Mouse (Mus musculus) limb, embryonic 15.5 days (tissue): ENCODE measurements around the gene Olfr659. TPM values are rescaled to one million over a fixed set of nuclear protein-coding genes. Genes with fewer than 3 reads are reported as not detected.

Experiments used
- ATAC-seq: fragments of 200-750 bp; cut with Nextera tagmentation; 2 replicates; pipeline ENCODE4 v1.8.0; 2017; ENCODE audit warnings: low read depth, moderate TSS enrichment; ENCODE audit not compliant: insufficient number of reproducible peaks, low FRiP score, low TSS enrichment
- H3K27ac ChIP-seq: fragments of 300-500 bp; sonication (generic); 2 replicates; pipeline ENCODE4 v1.5.1; 2015; ENCODE audit warnings: moderate library complexity, mild to moderate bottlenecking, inconsistent platforms
- H3K27me3 ChIP-seq: fragments of 300-500 bp; sonication (generic); 2 replicates; pipeline ENCODE4 v1.6.1; 2015; ENCODE audit warnings: inconsistent platforms
- H3K36me3 ChIP-seq: fragments of 300-500 bp; sonication (generic); 2 replicates; pipeline ENCODE4 v1.6.1; 2015; ENCODE audit warnings: inconsistent platforms
- H3K4me1 ChIP-seq: fragments of 300-500 bp; sonication (generic); 2 replicates; pipeline ENCODE4 v1.6.1; 2015; ENCODE audit warnings: inconsistent platforms
- H3K4me2 ChIP-seq: fragments of 300-500 bp; sonication (generic); 2 replicates; pipeline ENCODE4 v1.6.1; 2015; ENCODE audit warnings: mild to moderate bottlenecking, inconsistent platforms
- H3K4me3 ChIP-seq: fragments of 300-500 bp; sonication (generic); 2 replicates; pipeline ENCODE4 v1.5.1; 2015; ENCODE audit warnings: mild to moderate bottlenecking, inconsistent platforms
- H3K9ac ChIP-seq: fragments of 300-500 bp; sonication (generic); 2 replicates; pipeline ENCODE4 v1.6.1; 2015; ENCODE audit warnings: inconsistent platforms
- H3K9me3 ChIP-seq: fragments of 300-500 bp; sonication (generic); 2 replicates; pipeline ENCODE4 v1.6.1; 2016; ENCODE audit warnings: inconsistent platforms
- WGBS: fragments of 180-500 bp; shearing (Covaris S2); methylation state at CpG from one replicate; pipeline ENCODE4 v1.1.7; 2015; 5-methylcytosine and 5-hydroxymethylcytosine counted together
- polyA plus RNA-seq: library from polyadenylated mRNA; unstranded; fragments of >200 nt; fragmentation: Nextera tagmentation; extraction: Ambion mirVana; gene quantifications from 2 replicates; pipeline ENCODE4 v1.2.1, GENCODE M21; 2015

The Olfr659 gene
- polyA plus RNA-seq: not detected in 2 replicates

DNA sequence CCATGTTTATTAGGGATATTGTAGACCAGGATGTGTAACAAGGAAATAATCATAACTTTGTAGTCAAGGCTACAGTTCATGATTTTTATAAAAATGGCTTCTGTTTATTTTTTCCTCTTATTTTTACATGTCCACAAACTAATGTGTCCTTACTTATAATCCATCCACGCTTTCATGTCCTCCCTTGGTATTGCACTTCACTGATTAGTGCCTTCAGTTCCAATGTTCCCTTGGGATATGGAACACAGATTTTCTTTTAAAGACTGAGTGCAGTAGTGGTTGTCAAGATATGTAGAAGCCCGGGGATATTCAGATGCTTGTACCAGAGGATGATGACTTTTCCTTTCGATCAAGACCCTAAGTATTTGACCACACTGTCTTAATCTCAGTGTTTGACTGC is at the start of gene Olfr659:
TSS of gene Olfr659 (plus strand) at position 301 of the 400 bp plus-strand sequence.
- no peak within 1 kb of the TSS for H3K4me3 ChIP-seq
- H3K36me3 ChIP-seq: no peaks in the 10 kb centered on the region
- ATAC-seq: no peak
- WGBS: 77% methylated on average over 3 of the region's 3 CpGs
- H3K4me1 ChIP-seq: no peaks in the 10 kb centered on the region
- H3K27me3 ChIP-seq: no peaks in the 10 kb centered on the region
- H3K9me3 ChIP-seq: no peaks in the 10 kb centered on the region
- no peak within 1 kb of the TSS for H3K9ac ChIP-seq
- H3K27ac ChIP-seq: no peak within 1 kb of the TSS
- no peak within 1 kb of the TSS for H3K4me2 ChIP-seq

DNA sequence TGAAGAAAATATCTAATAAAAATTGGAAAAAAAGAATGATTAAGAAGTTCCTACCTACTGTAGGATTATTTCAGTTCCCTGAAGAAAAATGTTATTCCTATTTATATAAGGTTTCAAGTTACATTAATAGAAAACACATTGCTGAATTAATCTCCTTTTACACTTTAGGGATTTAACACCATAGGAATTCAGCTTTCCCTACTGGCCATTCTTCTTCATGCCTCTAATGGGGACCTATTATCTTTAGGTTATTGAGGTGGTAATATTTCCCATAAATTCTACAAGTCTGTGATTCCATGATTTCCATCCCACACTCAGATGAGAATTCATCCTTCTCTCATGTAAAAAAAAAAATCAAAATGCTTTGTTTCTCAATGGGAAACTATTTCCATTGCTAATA is 42.1 kb upstream of the Olfr659 start, which contains the start of gene Olfr657:
TSS of gene Olfr657 (plus strand) at position 301 of the 400 bp plus-strand sequence.
- Histone ChIP-seq H3K4me2 (no peak within 1 kb of the TSS), H3K9ac (no peak within 1 kb of the TSS), H3K4me3 (no peak within 1 kb of the TSS), H3K27me3 (no peaks in the 10 kb centered on the region), H3K4me1 (no peaks in the 10 kb centered on the region), H3K9me3 (no peaks in the 10 kb centered on the region), H3K27ac (no peak within 1 kb of the TSS), H3K36me3 (no peaks in the 10 kb centered on the region)
- ATAC-seq: no peak

DNA sequence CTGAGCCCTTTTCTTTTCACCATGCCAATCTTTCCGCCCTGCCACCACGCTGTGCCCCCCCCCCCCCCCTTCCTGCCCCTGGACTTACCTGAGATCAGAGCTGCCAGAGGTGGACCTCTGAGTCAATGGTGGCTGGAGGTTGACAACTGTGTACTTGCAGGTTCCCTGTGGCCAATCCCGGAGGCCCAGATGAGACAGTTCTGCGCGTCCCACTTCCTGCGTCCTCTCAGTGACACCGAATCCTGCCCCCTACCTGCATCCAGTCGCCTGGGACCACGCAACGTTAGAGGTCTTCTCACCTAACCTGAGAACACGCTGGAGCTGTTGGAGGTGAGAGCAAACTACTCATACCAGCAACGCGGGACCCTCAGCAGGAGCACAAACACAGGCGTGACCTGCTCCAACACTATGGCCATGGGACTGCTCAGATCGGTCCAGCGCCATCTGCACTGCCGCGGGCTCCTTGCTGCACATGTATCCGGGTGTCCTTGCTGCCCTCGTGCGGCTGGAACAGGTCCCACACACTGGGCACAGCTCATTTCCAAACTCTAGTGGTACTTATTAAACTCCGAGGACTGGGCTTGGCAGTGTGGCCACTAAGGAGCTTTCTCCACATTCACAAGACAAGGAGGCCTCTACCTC is 19.6 kb upstream of the Olfr659 start, which contains the start of gene Olfr658:
TSS of gene Olfr658 (minus strand) at position 465 of the 642 bp plus-strand sequence.
- H3K4me3 ChIP-seq: no peak within 1 kb of the TSS
- ATAC-seq: no peak

DNA sequence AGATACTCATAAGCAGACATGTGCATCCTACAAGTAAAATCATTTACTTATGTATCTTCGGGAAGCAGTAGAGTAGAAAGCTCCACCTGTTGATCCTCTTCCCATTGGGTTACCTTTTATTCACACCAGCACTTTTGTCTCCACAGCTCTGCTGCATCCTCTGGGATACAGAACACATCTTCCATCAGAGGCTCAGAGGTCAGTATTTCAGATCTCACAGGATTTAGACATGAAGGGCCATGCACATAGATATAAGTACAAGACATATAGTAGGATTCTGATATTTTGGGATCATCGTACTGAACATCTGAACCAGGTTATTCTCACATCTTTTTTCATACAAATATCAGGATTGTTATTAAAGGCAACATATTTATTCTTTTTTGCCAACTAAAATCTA is 19.6 kb downstream of the Olfr659 start, which contains the start of gene Olfr661:
TSS of gene Olfr661 (plus strand) at position 301 of the 400 bp plus-strand sequence.
- Histone ChIP-seq H3K9me3 (no peaks in the 10 kb centered on the region), H3K4me2 (no peak within 1 kb of the TSS), H3K36me3 (no peaks in the 10 kb centered on the region), H3K4me1 (no peaks in the 10 kb centered on the region), H3K4me3 (no peak within 1 kb of the TSS), H3K27ac (no peak within 1 kb of the TSS), H3K27me3 (no peaks in the 10 kb centered on the region), H3K9ac (no peak within 1 kb of the TSS)
- 85% methylated on average over 2 of the region's 2 CpGs for WGBS
- ATAC-seq: no peak

More for the DNA sequence above, 19.6 kb upstream of the Olfr659 start, which contains the start of gene Olfr658:
- H3K27me3 ChIP-seq: no peaks in the 10 kb centered on the region
- peak within 1 kb of the TSS; percentile 22; the same call in 1 of the 2 replicates for H3K4me2 ChIP-seq
- no peaks in the 10 kb centered on the region for H3K4me1 ChIP-seq
- no peak within 1 kb of the TSS for H3K9ac ChIP-seq
- H3K36me3 ChIP-seq: no peaks in the 10 kb centered on the region
- 23% methylated on average over 20 of the region's 22 CpGs for whole genome bisulfite sequencing
- H3K9me3 ChIP-seq: no peaks in the 10 kb centered on the region
- no peak within 1 kb of the TSS for H3K27ac ChIP-seq

Other genes starting within 250 kb of the Olfr659 start
- gene Trim30a, start 201.6 kb upstream of the Olfr659 start, polyA plus RNA-seq: 1.4 and 1.6 TPM in 2 replicates
- 0.60 and 0.74 TPM in 2 replicates for gene Trim30d, start 158.9 kb upstream of the Olfr659 start, polyA plus RNA-seq
- gene Olfr651, start 116.6 kb upstream of the Olfr659 start, polyA plus RNA-seq: not detected in 2 replicates
- gene Olfr652, start 105.9 kb upstream of the Olfr659 start, polyA plus RNA-seq: not detected in 2 replicates
- gene Olfr653, start 89.4 kb upstream of the Olfr659 start, polyA plus RNA-seq: not detected in 2 replicates
- not detected in 2 replicates for gene Olfr654, start 79.7 kb upstream of the Olfr659 start, polyA plus RNA-seq
- not detected in 2 replicates for gene Olfr655, start 65.0 kb upstream of the Olfr659 start, polyA plus RNA-seq
- gene Olfr656, start 52.8 kb upstream of the Olfr659 start, polyA plus RNA-seq: not detected in 2 replicates
- not detected in 2 replicates for gene Olfr657, start 42.0 kb upstream of the Olfr659 start, polyA plus RNA-seq
- not detected in 2 replicates for gene Olfr658, start 19.4 kb upstream of the Olfr659 start, polyA plus RNA-seq
- not detected in 2 replicates for gene Olfr661, start 19.7 kb downstream of the Olfr659 start, polyA plus RNA-seq
- gene Usp17le, start 110.7 kb downstream of the Olfr659 start, polyA plus RNA-seq: not detected in 2 replicates
- not detected in 2 replicates for gene Usp17lb, start 175.8 kb downstream of the Olfr659 start, polyA plus RNA-seq
- gene Usp17la, start 190.3 kb downstream of the Olfr659 start, polyA plus RNA-seq: not detected in 2 replicates
- gene Olfr665, start 211.3 kb downstream of the Olfr659 start, polyA plus RNA-seq: not detected in 2 replicates
- 0.19 TPM in 1 of 2 replicates, not detected in the other for gene Olfr666, start 229.2 kb downstream of the Olfr659 start, polyA plus RNA-seq